Mouse (Mus musculus): ENCODE measurements around the gene Abcg4.

Abcg4 gene

GRCm38 (mm10) chr9:44241418-44241817, 47.0 kb downstream of the Abcg4 start:
- in situ Hi-C loops (cut with MboI, MseI): loop anchor here (5.0 kb wide), 3 partner anchors 34 to 116 kb away; no protein-coding TSS in a partner anchor

- in situ Hi-C loops (cut with MboI, MseI): loop anchor here (5.0 kb wide), 3 partner anchors 34 to 116 kb away; no protein-coding TSS in a partner anchor
These were observed 47.5 kb downstream of the Abcg4 start for GRCm38 (mm10) chr9:44240911-44241310.

- in situ Hi-C loops (cut with MboI, MseI): loop anchor here (5.0 kb wide), 3 partner anchors 33 to 117 kb away; no protein-coding TSS in a partner anchor
These were observed 48.0 kb downstream of the Abcg4 start, which contains the start of gene Ccdc153 for GRCm38 (mm10) chr9:44240399-44240798. Gene Ccdc153, plus strand, starts transcription at chr9:44240676.

GRCm38 (mm10) chr9:44239447-44239846, 49.0 kb downstream of the Abcg4 start:
- in situ Hi-C loops (cut with MboI, MseI): loop anchor here in 1 of 2 experiments (5.0 kb wide), 1 partner anchor 98 kb away; no protein-coding TSS in a partner anchor

- in situ Hi-C loops (cut with MboI, MseI): loop anchor here in 1 of 2 experiments (5.0 kb wide), 1 partner anchor 99 kb away; no protein-coding TSS in a partner anchor
These were observed 49.8 kb downstream of the Abcg4 start for GRCm38 (mm10) chr9:44238501-44239190.

- in situ Hi-C loops (cut with MboI, MseI): loop anchor here in 1 of 2 experiments (5.0 kb wide), 1 partner anchor 100 kb away; no protein-coding TSS in a partner anchor
These were observed 51.3 kb downstream of the Abcg4 start for GRCm38 (mm10) chr9:44237128-44237527.

GRCm38 (mm10) chr9:44236601-44237000, 51.8 kb downstream of the Abcg4 start:
- in situ Hi-C loops (cut with MboI, MseI): loop anchor here in 1 of 2 experiments (5.0 kb wide), 1 partner anchor 101 kb away; no protein-coding TSS in a partner anchor

- in situ Hi-C loops (cut with MboI, MseI): loop anchor here in 1 of 2 experiments (5.0 kb wide), 2 partner anchors 57 to 103 kb away; no protein-coding TSS in a partner anchor
These were observed 53.7 kb downstream of the Abcg4 start for GRCm38 (mm10) chr9:44234479-44235427.

GRCm38 (mm10) chr9:44233802-44234478, 54.5 kb downstream of the Abcg4 start, which contains the start of gene Cbl:
Gene Cbl, minus strand, starts transcription at chr9:44234049.
- in situ Hi-C loops (cut with MboI, MseI): loop anchor here in 1 of 2 experiments (5.0 kb wide), 1 partner anchor 57 kb away; no protein-coding TSS in a partner anchor

- in situ Hi-C loops (cut with MboI, MseI): loop anchor here in 1 of 2 experiments (5.0 kb wide), 1 partner anchor 56 kb away; no protein-coding TSS in a partner anchor
These were observed 55.2 kb downstream of the Abcg4 start for GRCm38 (mm10) chr9:44233021-44233801.

GRCm38 (mm10) chr9:44231609-44232008, 56.8 kb downstream of the Abcg4 start:
- in situ Hi-C loops (cut with MboI, MseI): loop anchor here in 1 of 2 experiments (5.0 kb wide), 1 partner anchor 54 kb away; no protein-coding TSS in a partner anchor

GRCm38 (mm10) chr9:44225993-44226392, 62.4 kb downstream of the Abcg4 start:
- in situ Hi-C loops (cut with MboI, MseI): no loop called here
